13 mouse cellular contexts compared by ENCODE assay signal in the genomic region with DNA sequence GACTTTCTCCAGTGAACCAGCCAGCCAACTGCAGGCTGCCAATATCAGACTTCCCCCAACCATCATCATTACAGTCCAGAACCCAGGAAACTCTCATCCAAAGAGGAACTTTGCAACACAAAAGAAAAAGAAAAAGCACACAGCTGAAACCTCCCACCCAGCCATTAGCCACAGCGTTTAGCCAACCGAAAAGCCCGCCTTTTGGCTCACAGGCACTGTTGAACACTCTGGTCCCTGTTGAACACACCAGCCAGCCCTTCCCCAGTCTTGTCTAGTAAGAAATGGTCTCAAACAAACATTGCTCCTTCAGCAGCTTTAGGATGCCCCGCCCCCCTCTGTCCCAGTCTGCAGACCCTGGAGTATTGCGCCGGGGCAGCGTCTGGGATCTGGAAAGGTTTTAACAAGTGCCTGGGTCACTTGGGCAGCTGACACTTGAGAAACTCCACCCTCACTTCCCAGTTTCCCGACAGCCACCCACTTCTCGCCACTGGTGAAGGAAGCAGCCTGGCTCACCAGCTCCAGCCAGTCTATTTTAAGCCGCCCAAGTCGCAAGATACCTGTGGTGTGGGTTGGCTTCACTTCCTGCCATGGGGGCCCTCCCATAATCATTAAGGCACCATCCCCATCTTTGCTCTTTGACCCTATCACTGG. TPM values are rescaled to one million over a fixed set of nuclear protein-coding genes. Genes with fewer than 3 reads are reported as not detected.
DNase-seq lines count a peak whose midpoint lies in the region; ATAC-seq and TF ChIP-seq lines count a peak whose summit lies in the region.
"Had no signal": no experiment of that assay in that cellular context is flagged by ENCODE, and none has a peak within 500 bp of the region (broad histone marks: within the 10 kb centered on the region; RNA-seq: fewer than 3 reads in every experiment).

No protein-coding gene starts in this region.

- TF ChIP-seq CTCF in CH12.LX (conservative IDR thresholded peaks at IDR 0.05 in 1 of 2, IDR thresholded peaks at IDR 0.05 in 1 of 2; ENCODE audit: low read depth in 2 of 2, low read length in 2 of 2): no peak
- no peak for TF ChIP-seq CTCF in lung, postnatal 0 days (IDR thresholded peaks at IDR 0.05)

- H3K9me3 ChIP-seq in heart, embryonic 10.5 days: no peaks in the 10 kb centered on the region
- no peaks in the 10 kb centered on the region for H3K9me3 ChIP-seq in CH12.LX (replicated peaks; ENCODE audit: low read length)
- no peaks in the 10 kb centered on the region for H3K9me3 ChIP-seq in kidney, embryonic 15.5 days (replicated peaks)
- H3K9me3 ChIP-seq in lung, postnatal 0 days (ENCODE audit: low read length): no peaks in the 10 kb centered on the region
- H3K9me3 ChIP-seq in midbrain, embryonic 15.5 days: no peaks in the 10 kb centered on the region
- H3K9me3 ChIP-seq: hindbrain, embryonic 15.5 days; liver, embryonic 13.5 days had no signal

- no peak for ATAC-seq in kidney, embryonic 15.5 days (replicated peaks; ENCODE audit: low FRiP score)
- peak; percentile 83 for ATAC-seq in lung, postnatal 0 days
- no peak for ATAC-seq in midbrain, embryonic 15.5 days (replicated peaks)

- 0 out of 2 replicates have a peak overlapping the region, but pooled peaks have one; percentile 22 for H3K4me3 ChIP-seq in heart, embryonic 10.5 days
- H3K4me3 ChIP-seq in CH12.LX (replicated peaks in 1 of 3; ENCODE audit: low read depth in 2 of 3, low read length in 2 of 3, poor library complexity in 1 of 3): peak overlapping the region; percentile 2 to 6 (median 3)
- H3K4me3 ChIP-seq in kidney, embryonic 15.5 days (replicated peaks): no peak overlapping the region
- no peak overlapping the region for H3K4me3 ChIP-seq in lung, postnatal 0 days (ENCODE audit: low read depth, low read length)
- no peak overlapping the region for H3K4me3 ChIP-seq in midbrain, embryonic 15.5 days
- H3K4me3 ChIP-seq: hindbrain, embryonic 15.5 days; liver, embryonic 13.5 days had no signal

- H3K4me1 ChIP-seq in heart, embryonic 10.5 days: peaks cover 31% of the 10 kb centered on the region
- peaks cover 19 to 47% of the 10 kb centered on the region in 2 experiments for H3K4me1 ChIP-seq in CH12.LX (ENCODE audit: control insufficient read depth in 1 of 2, insufficient read depth in 2 of 2)
- H3K4me1 ChIP-seq in kidney, embryonic 15.5 days: peaks cover 39% of the 10 kb centered on the region
- H3K4me1 ChIP-seq in lung, postnatal 0 days (ENCODE audit: insufficient read depth, low read depth, low read length): peaks cover 3% of the 10 kb centered on the region; the same call in 1 of the 2 replicates
- H3K4me1 ChIP-seq in midbrain, embryonic 15.5 days: 0 out of 2 replicates have a peak, but pooled peaks cover 3% of the 10 kb centered on the region
- H3K4me1 ChIP-seq: hindbrain, embryonic 15.5 days; liver, embryonic 13.5 days had no signal

- H3K36me3 ChIP-seq in heart, embryonic 10.5 days: no peaks in the 10 kb centered on the region
- no peaks in the 10 kb centered on the region for H3K36me3 ChIP-seq in CH12.LX (replicated peaks in 1 of 2; ENCODE audit: control insufficient read depth in 1 of 2, insufficient read depth in 1 of 2, low read length in 1 of 2)
- no peaks in the 10 kb centered on the region for H3K36me3 ChIP-seq in kidney, embryonic 15.5 days
- no peaks in the 10 kb centered on the region for H3K36me3 ChIP-seq in lung, postnatal 0 days (ENCODE audit: insufficient read depth, low read length)
- no peaks in the 10 kb centered on the region for H3K36me3 ChIP-seq in midbrain, embryonic 15.5 days (replicated peaks)
- H3K36me3 ChIP-seq: hindbrain, embryonic 15.5 days; liver, embryonic 13.5 days had no signal

- dilution Hi-C loops in CH12.LX (cut with MboI; ENCODE audit: extremely low pct_ligation_motif_present, extremely low pct_unique_long_range_greater_than_20kb, low sequenced_read_pairs): no loop called here

- DNase-seq in heart, embryonic 10.5 days (ENCODE audit: low spot score): no peak
- no peak for DNase-seq in heart, adult 18-20 months
- no peak for DNase-seq in CH12.LX (ENCODE audit: extremely low read depth)
- peak; percentile 76 for DNase-seq in lung, postnatal 0 days (ENCODE audit: low spot score)
- no peak for DNase-seq in B cell, adult 2 months
- no peak for DNase-seq in right cerebral cortex, postnatal 36 days (ENCODE audit: low spot score in 2 of 2)
- DNase-seq: adrenal gland, adult 8-10 months; cerebellum, adult 9-11 months; layer of hippocampus, postnatal 36 days; liver, embryonic 13.5 days had no signal

- TF ChIP-seq RAD21 in CH12.LX (IDR thresholded peaks at IDR 0.05; ENCODE audit: low read depth, low read length): no peak

- H3K27ac ChIP-seq in heart, embryonic 10.5 days: peak overlapping the region; percentile 42; the same call in 1 of the 2 replicates
- no peak overlapping the region for H3K27ac ChIP-seq in CH12.LX (ENCODE audit: insufficient read depth, low read depth)
- H3K27ac ChIP-seq in kidney, embryonic 15.5 days: peak overlapping the region; percentile 29
- peak overlapping the region; percentile 61 for H3K27ac ChIP-seq in lung, postnatal 0 days (ENCODE audit: low read length)
- no peak overlapping the region for H3K27ac ChIP-seq in midbrain, embryonic 15.5 days
- H3K27ac ChIP-seq: hindbrain, embryonic 15.5 days; liver, embryonic 13.5 days had no signal

- peak overlapping the region; percentile 88 for H3K4me2 ChIP-seq in CH12.LX (ENCODE audit: insufficient read depth, low read depth, poor library complexity, severe bottlenecking)
- peak overlapping the region; percentile 29 for H3K4me2 ChIP-seq in kidney, embryonic 15.5 days
- H3K4me2 ChIP-seq in lung, postnatal 0 days (replicated peaks; ENCODE audit: low read depth, low read length): peak overlapping the region; percentile 17; the same call in 1 of the 2 replicates
- H3K4me2 ChIP-seq in midbrain, embryonic 15.5 days: no peak overlapping the region
- H3K4me2 ChIP-seq: hindbrain, embryonic 15.5 days; liver, embryonic 13.5 days had no signal

- WGBS in heart, embryonic 10.5 days: 39% methylated on average over 11 of the region's 11 CpGs
- 28% methylated on average over 11 of the region's 11 CpGs for WGBS in kidney, embryonic 15.5 days
- 26% methylated on average over 11 of the region's 11 CpGs for WGBS in lung, postnatal 0 days
- 73% methylated on average over 11 of the region's 11 CpGs for WGBS in midbrain, embryonic 15.5 days

- in situ Hi-C loops in CH12.LX (cut with MboI; ENCODE audit: low pct_ligation_motif_present, low pct_unique_long_range_greater_than_20kb, low sequenced_read_pairs): no loop called here

- H3K27me3 ChIP-seq in heart, embryonic 10.5 days (ENCODE audit: insufficient read depth, poor library complexity, severe bottlenecking): no peaks in the 10 kb centered on the region
- no peaks in the 10 kb centered on the region for H3K27me3 ChIP-seq in CH12.LX (replicated peaks)
- no peaks in the 10 kb centered on the region for H3K27me3 ChIP-seq in kidney, embryonic 15.5 days
- no peaks in the 10 kb centered on the region for H3K27me3 ChIP-seq in lung, postnatal 0 days (replicated peaks; ENCODE audit: insufficient read depth, low read length)
- H3K27me3 ChIP-seq in midbrain, embryonic 15.5 days (replicated peaks): no peaks in the 10 kb centered on the region
- H3K27me3 ChIP-seq: hindbrain, embryonic 15.5 days; liver, embryonic 13.5 days had no signal

- H3K79me2 ChIP-seq in CH12.LX (replicated peaks; ENCODE audit: control insufficient read depth, extremely low read depth, insufficient read depth, poor library complexity, severe bottlenecking): no peaks in the 10 kb centered on the region

- no peak for TF ChIP-seq POLR2A in CH12.LX (IDR thresholded peaks at IDR 0.05; ENCODE audit: low read depth, low read length)

- H3K9ac ChIP-seq in CH12.LX (ENCODE audit: insufficient read depth, low read depth): no peak overlapping the region
- H3K9ac ChIP-seq in kidney, embryonic 15.5 days: no peak overlapping the region
- H3K9ac ChIP-seq in lung, postnatal 0 days (replicated peaks; ENCODE audit: low read depth): no peak overlapping the region
- no peak overlapping the region for H3K9ac ChIP-seq in midbrain, embryonic 15.5 days
- H3K9ac ChIP-seq: hindbrain, embryonic 15.5 days; liver, embryonic 13.5 days had no signal

- TF ChIP-seq EP300 in CH12.LX (IDR thresholded peaks at IDR 0.05; ENCODE audit: low read length): peak; percentile 32; the same call in 1 of the 2 replicates
- peak; percentile 27; the same call in 1 of the 2 replicates for TF ChIP-seq EP300 in lung, postnatal 0 days (IDR thresholded peaks at IDR 0.05)

TF ChIP-seq in CH12.LX, 34 proteins besides CTCF, POLR2A, EP300 and RAD21:
- TF ChIP-seq KAT2A (IDR thresholded peaks at IDR 0.05; ENCODE audit: insufficient replicate concordance, low read length) (no peak), IRF4 (IDR thresholded peaks at IDR 0.05; ENCODE audit: low read depth, low read length) (peak; percentile 4; the same call in 1 of the 2 replicates), SIN3A (IDR thresholded peaks at IDR 0.05; ENCODE audit: low read length) (peak; percentile 49; the same call in 1 of the 2 replicates), RCOR1 (conservative IDR thresholded peaks at IDR 0.05; ENCODE audit: low read depth, low read length) (0 out of 2 replicates have a peak, but pooled peaks have one; percentile 54), CHD2 (IDR thresholded peaks at IDR 0.05; ENCODE audit: low read length) (peak; percentile 34; the same call in 1 of the 2 replicates), USF2 (conservative IDR thresholded peaks at IDR 0.05; ENCODE audit: low read depth, low read length) (no peak), ZKSCAN1 (IDR thresholded peaks at IDR 0.05; ENCODE audit: borderline replicate concordance, low read depth, low read length) (no peak), MAZ (IDR thresholded peaks at IDR 0.05; ENCODE audit: low read depth, low read length) (0 out of 2 replicates have a peak, but pooled peaks have one; percentile 31), MAX (IDR thresholded peaks at IDR 0.05; ENCODE audit: low read length) (no peak), MXI1 (IDR thresholded peaks at IDR 0.05; ENCODE audit: low read depth, low read length) (0 out of 2 replicates have a peak, but pooled peaks have one; percentile 15), NELFE (IDR thresholded peaks at IDR 0.05; ENCODE audit: low read depth, low read length) (no peak), MEF2A (IDR thresholded peaks at IDR 0.05; ENCODE audit: borderline replicate concordance, low read depth, low read length) (peak; percentile 75; the same call in 1 of the 2 replicates)
TF ChIP-seq in CH12.LX: peak in this region for 7.

RNA-seq across cellular contexts. Expression of gene St14, which starts 11.6 kb away (rescaled TPM):
- polyA plus RNA-seq in heart, embryonic 10.5 days (2016; fragmentation: Nextera tagmentation; extraction: Ambion mirVana): 2.3 and 5.9 TPM in 2 replicates
- under 1 TPM; 0.32 to 0.49 TPM for total RNA-seq in heart, adult 18-20 months (2021)
- total RNA-seq in CH12.LX (2012; rRNA removed) (8.9 and 10.9 TPM in 2 replicates), CH12.LX (2014; rRNA removed) (4.3 and 5.2 TPM in 2 replicates)
- 8.6 and 9.6 TPM in 2 replicates for polyA plus RNA-seq in CH12.LX (2012; ENCODE audit: insufficient read length, low read depth)
- 32.0 and 32.5 TPM in 2 replicates for polyA plus RNA-seq in kidney, embryonic 15.5 days (2015; fragmentation: Nextera tagmentation; extraction: Ambion mirVana)
- 36.6 and 42.3 TPM in 2 replicates for polyA plus RNA-seq in lung, postnatal 0 days (2015; fragmentation: Nextera tagmentation; extraction: Ambion mirVana)
- 0.89 and 1.1 TPM in 2 replicates for polyA plus RNA-seq in midbrain, embryonic 15.5 days (2015; fragmentation: Nextera tagmentation; extraction: Ambion mirVana)

Comparison
In these comparisons a context has a peak if more than half of its experiments do, and no peak if none do; other contexts are left out.
1. H3K27ac ChIP-seq: peak in heart, embryonic 10.5 days (single experiment), kidney, embryonic 15.5 days (single experiment) and lung, postnatal 0 days (single experiment); none in CH12.LX (single experiment) and midbrain, embryonic 15.5 days (single experiment).
2. H3K4me3 ChIP-seq: peak in heart, embryonic 10.5 days (single experiment) and CH12.LX (3 of 3); none in kidney, embryonic 15.5 days (single experiment), lung, postnatal 0 days (single experiment) and midbrain, embryonic 15.5 days (single experiment).